Mouse (Mus musculus) myocyte (in vitro differentiated cells): ENCODE results near the gene Enc1. TPM values are rescaled to one million over a fixed set of nuclear protein-coding genes. Genes with fewer than 3 reads are reported as not detected.
A peak's percentile ranks its signal among the peaks of the same experiment; 100 is the strongest.

Experiments
- H3K27me3 ChIP-seq: one replicate; pipeline ENCODE4 v1.6.1; 2011; ENCODE audit not compliant: control insufficient read depth, insufficient read depth, insufficient read length
- H3K36me3 ChIP-seq: one replicate; pipeline ENCODE4 v1.6.1; 2011; ENCODE audit not compliant: control insufficient read depth, insufficient read depth
- H3K4me2 ChIP-seq: one replicate; pipeline ENCODE4 v1.6.1; 2011; ENCODE audit warnings: low read depth, control low read depth
- H3K4me3 ChIP-seq: one replicate; pipeline ENCODE4 v1.5.1; 2011; ENCODE audit warnings: mild to moderate bottlenecking, control low read depth, moderate library complexity
- H3K79me2 ChIP-seq: one replicate; pipeline ENCODE4 v1.6.1; 2011; ENCODE audit not compliant: control insufficient read depth, insufficient read depth
- H3ac ChIP-seq: one replicate; pipeline ENCODE4 v1.6.1; 2011; ENCODE audit not compliant: control insufficient read depth, insufficient read length
- CEBPB ChIP-seq: IDR thresholded peaks from 2 replicates; pipeline ENCODE4 v1.6.1; 2011; ENCODE audit warnings: mild to moderate bottlenecking, moderate library complexity; ENCODE audit not compliant: poor library complexity, insufficient read depth, severe bottlenecking
- E2F4 ChIP-seq: IDR thresholded peaks from one replicate; pipeline ENCODE4 v1.6.1; 2011; ENCODE audit warnings: mild to moderate bottlenecking, control low read depth, moderate library complexity; ENCODE audit not compliant: insufficient read depth
- MAX ChIP-seq: IDR thresholded peaks from one replicate; pipeline ENCODE4 v1.6.1; 2011; ENCODE audit warnings: low read depth, mild to moderate bottlenecking, control low read depth
- MYOD1 ChIP-seq, 3 experiments: IDR thresholded peaks; one replicate each; pipeline ENCODE4 v1.6.1; 2011; ENCODE audit warnings: control low read depth in 2 of 3, low read depth in 2 of 3, mild to moderate bottlenecking in 2 of 3, moderate library complexity in 1 of 3; ENCODE audit not compliant: insufficient read length in 2 of 3, control insufficient read depth in 1 of 3
- MYOG ChIP-seq, 3 experiments: IDR thresholded peaks; one replicate each; pipeline ENCODE4 v1.6.1; 2011; ENCODE audit warnings: control low read depth in 2 of 3, low read depth in 2 of 3, mild to moderate bottlenecking in 2 of 3; ENCODE audit not compliant: insufficient read length in 2 of 3, control insufficient read depth in 1 of 3, insufficient read depth in 1 of 3
- POLR2A ChIP-seq: IDR thresholded peaks from one replicate; pipeline ENCODE4 v1.6.1; 2011; ENCODE audit warnings: low read depth, mild to moderate bottlenecking, control low read depth, moderate library complexity; ENCODE audit not compliant: insufficient read length
- POLR2AphosphoS2 ChIP-seq: IDR thresholded peaks from one replicate; pipeline ENCODE4 v1.6.1; 2011; ENCODE audit warnings: low read depth, control low read depth; ENCODE audit not compliant: insufficient read length
- REST ChIP-seq: IDR thresholded peaks from one replicate; pipeline ENCODE4 v1.6.1; 2011; ENCODE audit warnings: mild to moderate bottlenecking, control low read depth, moderate library complexity; ENCODE audit not compliant: insufficient read depth, insufficient read length
- SRF ChIP-seq: IDR thresholded peaks from one replicate; pipeline ENCODE4 v1.6.1; 2011; ENCODE audit warnings: low read depth; ENCODE audit not compliant: control insufficient read depth, insufficient read length
- TCF12 ChIP-seq: IDR thresholded peaks from one replicate; pipeline ENCODE4 v1.6.1; 2011; ENCODE audit warnings: mild to moderate bottlenecking, control low read depth; ENCODE audit not compliant: poor library complexity, insufficient read depth, severe bottlenecking
- TCF3 ChIP-seq: IDR thresholded peaks from one replicate; pipeline ENCODE4 v1.6.1; 2011; ENCODE audit warnings: low read depth, control low read depth; ENCODE audit not compliant: insufficient read length
- USF1 ChIP-seq: IDR thresholded peaks from one replicate; pipeline ENCODE4 v1.6.1; 2011; ENCODE audit warnings: low read depth, mild to moderate bottlenecking, control low read depth, moderate library complexity
- polyA plus RNA-seq: library from polyadenylated mRNA; unstranded; fragments of >200 nt; fragmentation: generic; extraction: Trizol; gene quantifications from one replicate; pipeline ENCODE4 v1.2.1, GENCODE M21; 2012; ENCODE audit warnings: missing spikeins

Gene Enc1
- polyA plus RNA-seq, 1 experiment: 21.1 TPM

DNA sequence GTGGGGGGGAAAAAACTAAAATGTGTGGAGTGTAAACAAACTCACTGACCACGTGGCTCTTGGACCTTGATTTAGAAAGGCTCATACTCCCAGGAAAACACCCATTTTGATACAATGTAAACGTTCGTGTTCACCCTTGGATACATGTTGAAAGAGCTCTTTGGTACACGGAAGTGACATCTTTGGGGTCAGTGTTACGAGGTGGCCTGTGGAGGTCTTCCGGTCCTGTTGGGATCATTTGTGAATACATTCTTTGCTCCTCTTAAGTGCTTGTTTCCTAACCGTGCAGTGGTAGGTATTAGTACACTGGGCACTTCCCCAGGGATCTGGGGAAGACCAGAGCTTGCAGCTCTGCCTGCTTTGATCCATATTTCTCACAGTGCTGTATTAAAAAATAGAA, 10.8 kb downstream of the Enc1 start:
- Histone ChIP-seq H3K27me3 (no peaks in the 10 kb centered on the region), H3K4me3 (no peak overlapping the region), H3K4me2 (no peak overlapping the region), H3ac (no peak overlapping the region), H3K36me3 (peaks cover 50% of the 10 kb centered on the region), H3K79me2 (peaks cover 37% of the 10 kb centered on the region)
- no peak for TF ChIP-seq TCF12
- no peak for TF ChIP-seq MAX
- no peak for TF ChIP-seq POLR2A
- TF ChIP-seq E2F4: no peak
- TF ChIP-seq MYOD1 (IDR thresholded peaks at IDR 0.05; ENCODE audit: control insufficient read depth in 1 of 3, insufficient read length in 2 of 3, low read depth in 2 of 3): no peak
- no peak for TF ChIP-seq POLR2AphosphoS2
- TF ChIP-seq CEBPB: no peak

DNA sequence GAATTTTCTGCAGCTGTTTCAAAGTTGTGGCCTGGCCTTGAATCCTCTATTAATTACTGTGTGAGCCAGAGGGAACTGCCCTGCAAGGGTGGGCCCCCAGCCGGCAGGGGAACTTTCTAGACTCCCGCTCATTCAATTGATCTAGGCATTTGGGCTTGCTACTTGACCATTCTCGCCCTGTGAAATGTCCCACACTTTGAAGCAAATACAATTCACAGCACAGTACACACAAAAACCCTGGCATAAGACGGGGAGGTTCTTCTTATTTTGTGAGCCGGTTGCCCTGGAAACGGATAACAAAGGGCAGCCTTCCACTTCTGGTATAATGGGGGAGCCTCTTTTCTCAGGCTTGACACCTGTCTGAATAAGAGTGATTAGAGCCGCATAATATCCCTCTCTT, 11.6 kb downstream of the Enc1 start:
- H3K36me3 ChIP-seq: peaks cover 44% of the 10 kb centered on the region
- H3ac ChIP-seq: no peak overlapping the region
- TF ChIP-seq POLR2A: no peak
- TF ChIP-seq TCF12: no peak
- no peak for TF ChIP-seq MYOD1 (IDR thresholded peaks at IDR 0.05; ENCODE audit: control insufficient read depth in 1 of 3, insufficient read length in 2 of 3, low read depth in 2 of 3)
- no peak for TF ChIP-seq USF1
- TF ChIP-seq E2F4: no peak
- TF ChIP-seq MAX: no peak
- TF ChIP-seq TCF3: no peak
- TF ChIP-seq REST: no peak
- TF ChIP-seq MYOG (IDR thresholded peaks at IDR 0.05; ENCODE audit: control insufficient read depth in 1 of 3, insufficient read depth in 1 of 3, insufficient read length in 2 of 3, low read depth in 2 of 3): no peak
- TF ChIP-seq CEBPB: no peak
- TF ChIP-seq SRF: no peak
- TF ChIP-seq POLR2AphosphoS2: no peak
- H3K4me2 ChIP-seq: no peak overlapping the region
- H3K27me3 ChIP-seq: no peaks in the 10 kb centered on the region
- H3K4me3 ChIP-seq: no peak overlapping the region
- peaks cover 29% of the 10 kb centered on the region for H3K79me2 ChIP-seq

DNA sequence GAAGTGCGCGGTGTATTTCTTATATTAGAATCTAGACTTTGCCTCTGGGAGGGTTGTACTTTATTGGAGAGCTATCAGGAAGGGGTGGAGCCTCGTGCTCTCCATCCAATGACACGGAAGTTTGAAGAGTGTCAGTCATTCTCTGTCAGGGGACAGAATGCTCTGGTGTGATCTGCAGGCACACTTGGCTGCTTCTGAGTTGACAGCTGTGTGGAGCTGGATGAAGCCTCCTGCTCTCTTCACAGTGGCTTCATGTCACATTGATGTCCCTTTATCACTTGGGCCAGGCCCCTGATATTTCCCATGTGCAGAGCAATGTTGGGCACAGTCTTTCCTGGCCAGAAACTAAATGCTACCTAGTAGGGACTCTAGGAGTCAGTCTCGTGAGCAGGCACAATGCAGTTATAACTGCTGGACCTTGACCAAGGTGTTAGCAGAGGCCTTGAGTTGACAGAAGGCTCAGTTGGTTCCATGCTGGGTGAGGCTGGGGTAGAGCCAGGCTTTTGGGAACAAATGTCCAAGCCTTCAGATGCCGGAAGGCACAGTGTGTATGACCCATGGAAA, 12.6 kb downstream of the Enc1 start:
- no peak for TF ChIP-seq TCF12
- TF ChIP-seq USF1: no peak
- no peak for TF ChIP-seq MYOG (IDR thresholded peaks at IDR 0.05; ENCODE audit: control insufficient read depth in 1 of 3, insufficient read depth in 1 of 3, insufficient read length in 2 of 3, low read depth in 2 of 3)
- TF ChIP-seq CEBPB: no peak
- TF ChIP-seq POLR2AphosphoS2: no peak
- no peak for TF ChIP-seq REST
- TF ChIP-seq MYOD1 (IDR thresholded peaks at IDR 0.05; ENCODE audit: control insufficient read depth in 1 of 3, insufficient read length in 2 of 3, low read depth in 2 of 3): no peak
- no peak for TF ChIP-seq SRF
- no peak for TF ChIP-seq MAX
- no peak for TF ChIP-seq TCF3
- TF ChIP-seq E2F4: no peak
- TF ChIP-seq POLR2A: no peak
- Histone ChIP-seq H3K79me2 (peaks cover 19% of the 10 kb centered on the region), H3K4me2 (no peak overlapping the region), H3K4me3 (no peak overlapping the region), H3K36me3 (peaks cover 33% of the 10 kb centered on the region), H3ac (no peak overlapping the region), H3K27me3 (no peaks in the 10 kb centered on the region)

DNA sequence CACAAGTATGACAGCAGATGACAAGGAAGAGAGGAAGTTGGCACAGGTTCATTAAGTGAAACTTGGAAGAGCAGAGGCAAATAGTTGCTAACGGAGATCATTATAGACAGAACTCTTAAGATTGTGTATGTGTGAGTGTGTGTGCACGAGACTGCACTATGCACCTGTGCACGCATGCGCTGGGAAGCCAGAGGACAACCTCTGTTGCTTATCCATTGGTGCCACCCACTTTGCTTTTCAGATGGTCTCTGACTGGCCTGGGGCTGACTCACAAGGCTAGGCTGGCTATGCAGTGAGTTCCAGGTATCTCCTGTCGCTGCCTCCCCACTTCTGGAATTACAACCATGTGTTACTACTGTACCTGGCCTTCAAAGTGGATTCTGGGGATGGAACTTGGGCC, 13.1 kb downstream of the Enc1 start:
- Histone ChIP-seq H3K79me2 (peaks cover 14% of the 10 kb centered on the region), H3K4me3 (no peak overlapping the region), H3ac (no peak overlapping the region), H3K36me3 (peaks cover 32% of the 10 kb centered on the region), H3K4me2 (no peak overlapping the region), H3K27me3 (no peaks in the 10 kb centered on the region)
- TF ChIP-seq POLR2AphosphoS2: peak; percentile 76
- TF ChIP-seq REST: no peak

DNA sequence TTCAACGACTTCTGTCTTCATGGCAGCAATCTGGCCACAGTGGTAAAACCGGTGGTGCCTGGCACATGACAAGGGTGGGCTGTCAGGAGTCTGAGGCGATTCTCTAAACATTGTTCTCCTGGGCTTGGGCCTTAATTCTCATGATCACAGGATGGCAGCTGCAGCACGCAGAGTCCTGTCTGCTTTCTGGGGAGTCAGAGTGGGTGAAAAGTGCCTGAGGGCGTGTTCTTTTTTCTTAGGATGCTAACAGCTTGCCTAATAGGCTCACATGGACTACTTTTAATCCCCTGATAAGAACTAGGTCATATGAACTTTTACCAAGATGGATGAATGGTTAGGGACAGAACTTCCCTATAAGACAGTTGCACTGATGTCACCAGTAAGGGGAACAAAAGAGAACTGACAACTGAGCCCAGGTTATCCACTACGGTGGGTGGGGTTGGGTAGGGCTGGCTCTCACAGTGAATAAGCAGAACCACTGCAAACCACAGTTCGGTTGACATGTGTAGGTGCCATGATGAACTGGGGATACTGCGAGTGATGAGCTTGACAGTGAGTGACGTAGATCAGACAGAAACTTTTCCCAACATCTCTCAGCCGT, 13.8 kb downstream of the Enc1 start:
- Histone ChIP-seq H3K4me3 (no peak overlapping the region), H3ac (no peak overlapping the region), H3K27me3 (no peaks in the 10 kb centered on the region), H3K4me2 (no peak overlapping the region), H3K36me3 (peaks cover 32% of the 10 kb centered on the region), H3K79me2 (peaks cover 13% of the 10 kb centered on the region)
- peak; percentile 46 for TF ChIP-seq POLR2AphosphoS2
- no peak for TF ChIP-seq MYOG (IDR thresholded peaks at IDR 0.05; ENCODE audit: control insufficient read depth in 1 of 3, insufficient read depth in 1 of 3, insufficient read length in 2 of 3, low read depth in 2 of 3)
- TF ChIP-seq E2F4: no peak
- TF ChIP-seq POLR2A: no peak
